Mouse (Mus musculus): ENCODE measurements around the gene Tnfrsf13b. TPM values are rescaled to one million over a fixed set of nuclear protein-coding genes. Genes with fewer than 3 reads are reported as not detected.
"Not testable (repeated sequence)": the region's sequence is repeated elsewhere in the genome, so short reads cannot be mapped to it uniquely, and the experiment has no call there.

Tnfrsf13b gene
- polyA plus RNA-seq, 1 experiment from 2014 or later, result 2.2 TPM

DNA sequence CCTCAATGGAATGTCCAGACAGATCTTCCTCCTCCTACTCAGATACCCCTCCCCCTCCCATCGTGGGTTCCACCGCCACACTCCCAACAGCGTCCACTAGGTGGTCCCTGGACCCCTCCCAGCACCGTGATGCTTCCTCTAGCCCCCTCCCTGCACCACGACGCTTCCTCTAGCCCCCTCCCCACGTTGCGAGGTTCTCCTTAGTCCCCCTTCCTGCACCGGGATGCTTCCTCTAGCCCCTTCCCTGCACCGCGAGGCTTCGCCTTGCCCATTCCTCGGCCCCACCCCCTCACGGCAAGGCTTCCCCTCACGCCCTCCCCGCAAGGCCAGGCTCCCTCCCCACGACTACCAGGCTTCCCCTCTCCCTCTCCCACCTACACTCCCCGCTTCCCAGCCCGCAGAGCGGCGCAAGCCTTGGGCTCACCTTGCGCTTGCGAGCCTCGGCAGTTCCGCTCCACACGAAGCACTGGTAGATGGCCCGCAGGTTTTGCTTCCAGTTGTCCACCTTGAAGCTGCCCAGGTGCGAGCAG, 47.8 kb downstream of the Tnfrsf13b start:
- Histone ChIP-seq H3K27me3 (no peaks in the 10 kb centered on the region), H3K4me3 (replicated peaks) (peak overlapping the region; percentile 100), H3K9me3 (replicated peaks) (no peaks in the 10 kb centered on the region), H3K9ac (peak overlapping the region; percentile 99), H3K36me3 (no peaks in the 10 kb centered on the region), H3K4me2 (replicated peaks) (peak overlapping the region; percentile 64), H3K27ac (replicated peaks) (peak overlapping the region; percentile 98), H3K4me1 (peaks cover 32% of the 10 kb centered on the region)
- ATAC-seq (ENCODE audit: insufficient number of reproducible peaks, low FRiP score, low TSS enrichment, low read depth), result peak; percentile 41
- under 1% methylated on average over 28 of the region's 28 CpGs for WGBS

DNA sequence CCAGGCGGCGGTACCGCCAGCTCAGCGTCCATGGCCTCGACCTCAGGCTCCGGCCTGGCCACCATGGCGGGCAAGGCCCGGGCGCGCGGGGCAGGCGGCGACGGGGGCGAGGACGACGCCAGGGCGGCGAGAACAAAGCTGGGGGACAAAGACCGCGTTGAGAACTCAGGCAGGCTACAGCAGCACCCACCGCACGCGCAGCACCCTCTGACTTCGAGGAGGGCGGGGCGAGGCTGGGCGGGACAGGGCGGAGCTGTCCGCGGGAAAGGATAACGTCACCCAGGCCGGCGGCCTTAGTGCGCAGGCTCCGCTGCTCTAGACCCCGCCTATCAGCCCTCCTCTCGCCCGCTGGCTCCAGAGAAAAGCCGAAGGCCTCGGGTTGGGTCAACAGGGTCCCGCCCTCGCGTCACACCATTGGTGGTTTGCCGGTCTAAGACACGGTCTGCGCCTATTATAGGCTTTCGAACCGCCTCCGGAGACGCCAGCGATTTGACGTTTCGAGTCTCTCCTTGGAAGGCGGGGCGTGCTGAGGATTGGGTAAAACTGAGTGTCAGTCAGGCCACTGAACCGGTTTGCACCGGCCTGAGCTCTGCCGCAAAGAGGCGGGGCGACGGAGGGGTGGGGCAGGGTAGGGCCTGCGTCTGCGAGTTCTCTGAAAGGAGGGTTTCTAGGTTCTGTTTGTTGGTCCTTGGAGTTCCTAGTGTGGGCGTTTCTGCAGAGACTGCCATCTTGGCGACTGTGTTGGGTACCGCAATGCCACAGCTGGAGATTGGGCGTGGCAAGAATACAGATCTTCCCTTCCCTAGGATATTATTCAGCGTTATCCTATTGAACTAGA, 48.5 kb downstream of the Tnfrsf13b start, which contains the start of gene Usp22:
Gene Usp22 (minus strand): TSS at position 235 of the 838 bp plus-strand sequence.
- under 1% methylated on average over 69 of the region's 69 CpGs for WGBS
- Histone ChIP-seq H3K4me3 (replicated peaks) (peak within 1 kb of the TSS; percentile 100), H3K36me3 (no peaks in the 10 kb centered on the region), H3K4me2 (replicated peaks) (peak within 1 kb of the TSS; percentile 64), H3K27ac (replicated peaks) (peak within 1 kb of the TSS; percentile 98), H3K9me3 (replicated peaks) (no peaks in the 10 kb centered on the region), H3K4me1 (peaks cover 32% of the 10 kb centered on the region), H3K27me3 (no peaks in the 10 kb centered on the region), H3K9ac (peak within 1 kb of the TSS; percentile 99)
- ATAC-seq (ENCODE audit: insufficient number of reproducible peaks, low FRiP score, low TSS enrichment, low read depth), result peak; percentile 98

DNA sequence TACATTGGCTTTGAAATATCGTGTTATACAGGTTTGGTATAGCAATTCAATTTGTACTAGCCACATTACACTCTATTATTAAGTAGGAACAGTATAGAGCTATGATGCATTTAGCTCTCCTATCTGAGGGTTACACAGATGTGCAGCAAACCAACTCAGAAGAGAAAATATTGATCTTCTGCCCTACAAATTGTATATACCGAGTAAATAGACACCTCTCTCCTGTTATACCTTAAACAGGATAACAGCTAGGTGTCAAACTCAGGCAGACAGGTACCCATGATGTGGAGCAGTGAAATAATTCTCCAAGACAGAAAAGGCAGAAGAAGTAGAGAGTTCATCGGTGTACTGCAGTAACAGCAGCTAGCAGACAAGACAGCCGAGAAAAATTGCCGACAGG, 49.2 kb downstream of the Tnfrsf13b start:
- ATAC-seq (ENCODE audit: insufficient number of reproducible peaks, low FRiP score, low TSS enrichment, low read depth), result no peak
- WGBS, result 63% methylated on average over 5 of the region's 5 CpGs
- no peaks in the 10 kb centered on the region for H3K9me3 ChIP-seq (replicated peaks)
- H3K27me3 ChIP-seq, result no peaks in the 10 kb centered on the region
- H3K36me3 ChIP-seq, result no peaks in the 10 kb centered on the region
- H3K4me2 ChIP-seq (replicated peaks), result peak overlapping the region; percentile 64; the same call in 1 of the 2 replicates
- H3K4me1 ChIP-seq, result peaks cover 29% of the 10 kb centered on the region
- H3K27ac ChIP-seq (replicated peaks), result peak overlapping the region; percentile 39; the same call in 1 of the 2 replicates
- H3K4me3 ChIP-seq (replicated peaks), result peak overlapping the region; percentile 100; the same call in 1 of the 2 replicates
- no peak overlapping the region for H3K9ac ChIP-seq

DNA sequence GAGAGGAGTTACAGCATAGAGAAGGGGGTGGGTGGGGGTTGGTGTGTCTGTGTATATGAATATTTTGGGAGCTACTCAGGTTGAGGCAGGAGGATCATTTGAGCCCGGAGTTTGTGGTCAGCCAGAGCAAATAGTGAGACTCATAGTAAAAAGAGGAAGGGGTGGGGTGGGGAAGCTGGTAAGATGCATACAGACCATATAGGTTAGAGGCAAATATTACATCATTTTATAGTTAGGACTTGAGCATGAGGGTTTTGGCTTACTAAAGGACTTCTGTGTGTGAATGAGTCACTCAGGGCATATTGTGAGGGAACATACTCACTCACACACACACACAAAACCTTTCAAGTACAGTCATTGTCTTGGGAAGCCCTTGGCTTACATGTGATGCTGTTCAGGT, 49.8 kb downstream of the Tnfrsf13b start:
- H3K36me3 ChIP-seq, result no peaks in the 10 kb centered on the region
- no peak for ATAC-seq (ENCODE audit: insufficient number of reproducible peaks, low FRiP score, low TSS enrichment, low read depth)
- 94% methylated on average over 1 of the region's 1 CpGs for WGBS
- H3K27ac ChIP-seq (replicated peaks), result no peak overlapping the region
- H3K9me3 ChIP-seq (replicated peaks), result no peaks in the 10 kb centered on the region
- no peak overlapping the region for H3K4me3 ChIP-seq (replicated peaks)
- H3K27me3 ChIP-seq, result no peaks in the 10 kb centered on the region
- no peak overlapping the region for H3K4me2 ChIP-seq (replicated peaks)
- peaks cover 25% of the 10 kb centered on the region for H3K4me1 ChIP-seq
- no peak overlapping the region for H3K9ac ChIP-seq

DNA sequence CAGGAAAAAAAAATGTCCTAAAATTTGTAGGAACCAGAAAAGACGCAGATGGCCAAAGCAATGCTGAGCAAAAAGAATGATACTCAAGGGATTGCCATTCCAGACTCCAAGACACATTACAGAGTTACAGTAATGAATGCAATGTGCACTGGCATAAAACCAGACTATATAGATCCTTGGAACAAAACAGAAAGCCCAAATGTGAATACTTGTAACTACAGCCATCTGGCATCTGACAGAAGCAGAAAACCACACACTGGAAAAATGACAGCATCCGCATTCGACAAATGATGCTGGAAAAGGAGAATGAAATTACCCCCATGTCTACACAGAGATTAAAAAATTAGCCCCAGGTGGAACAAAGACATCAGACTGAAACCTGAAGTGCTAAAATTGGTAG, 53.8 kb downstream of the Tnfrsf13b start:
- H3K27me3 ChIP-seq, result no peaks in the 10 kb centered on the region
- peak; percentile 40; the same call in 1 of the 2 replicates for ATAC-seq (ENCODE audit: insufficient number of reproducible peaks, low FRiP score, low TSS enrichment, low read depth)
- peak overlapping the region; percentile 75 for H3K27ac ChIP-seq (replicated peaks)
- WGBS, result 33% methylated on average over 3 of the region's 3 CpGs
- no peaks in the 10 kb centered on the region for H3K9me3 ChIP-seq (replicated peaks)
- no peaks in the 10 kb centered on the region for H3K36me3 ChIP-seq
- H3K4me3 ChIP-seq (replicated peaks), result no peak overlapping the region
- no peak overlapping the region for H3K9ac ChIP-seq
- H3K4me1 ChIP-seq, result peaks cover 10% of the 10 kb centered on the region
- H3K4me2 ChIP-seq (replicated peaks), result no peak overlapping the region

DNA sequence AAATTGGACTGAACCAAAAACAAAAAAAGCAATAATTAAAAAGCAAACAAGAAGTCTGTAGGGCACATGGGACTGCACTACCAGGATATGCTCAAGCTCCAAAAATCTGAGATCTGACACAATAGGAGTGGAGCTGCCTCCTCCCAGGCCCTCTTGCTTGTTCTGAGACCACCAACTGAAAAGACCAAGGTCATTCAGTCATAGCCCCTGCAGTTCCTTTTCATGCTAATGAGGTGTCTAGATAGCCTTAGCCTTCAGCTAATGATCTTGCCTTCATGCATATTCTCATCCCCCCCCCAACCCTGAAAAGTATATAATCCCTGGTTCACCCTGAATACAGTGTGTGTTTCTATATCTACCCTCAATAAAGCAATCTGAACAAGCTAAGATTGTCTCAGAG, 55.1 kb downstream of the Tnfrsf13b start:
- Histone ChIP-seq H3K36me3 (no peaks in the 10 kb centered on the region), H3K9ac (no peak overlapping the region), H3K4me2 (replicated peaks) (no peak overlapping the region), H3K27me3 (no peaks in the 10 kb centered on the region), H3K27ac (replicated peaks) (no peak overlapping the region), H3K4me1 (peaks cover 6% of the 10 kb centered on the region), H3K9me3 (replicated peaks) (no peaks in the 10 kb centered on the region), H3K4me3 (replicated peaks) (no peak overlapping the region)
- no peak for ATAC-seq (ENCODE audit: insufficient number of reproducible peaks, low FRiP score, low TSS enrichment, low read depth)

DNA sequence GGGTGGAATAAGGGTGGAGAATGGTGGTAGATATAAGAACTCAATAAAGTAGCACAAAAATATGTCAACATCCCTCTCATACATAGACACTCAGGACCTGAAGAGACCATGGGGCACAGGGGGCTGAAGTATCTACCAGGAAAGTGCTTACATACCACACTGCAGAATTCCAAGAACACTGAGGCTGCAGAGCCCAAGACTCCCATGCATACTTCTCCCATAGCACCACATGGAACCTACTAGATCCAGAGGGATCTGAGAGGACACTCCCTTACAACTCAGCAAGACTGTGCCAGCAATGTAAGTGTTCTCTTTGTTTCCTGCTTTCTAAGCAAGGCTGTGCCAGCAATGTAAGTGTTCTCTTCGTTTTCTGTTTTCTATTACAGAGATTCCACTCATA, 57.3 kb downstream of the Tnfrsf13b start:
- Histone ChIP-seq H3K36me3 (no peaks in the 10 kb centered on the region), H3K9me3 (replicated peaks) (no peaks in the 10 kb centered on the region), H3K4me3 (replicated peaks) (no peak overlapping the region), H3K4me2 (replicated peaks) (no peak overlapping the region), H3K9ac (no peak overlapping the region), H3K27me3 (no peaks in the 10 kb centered on the region), H3K4me1 (peaks cover 6% of the 10 kb centered on the region), H3K27ac (replicated peaks) (peak overlapping the region; percentile 78)
- 53% methylated on average over 1 of the region's 1 CpGs for WGBS
- ATAC-seq (ENCODE audit: insufficient number of reproducible peaks, low FRiP score, low TSS enrichment, low read depth), result no peak

DNA sequence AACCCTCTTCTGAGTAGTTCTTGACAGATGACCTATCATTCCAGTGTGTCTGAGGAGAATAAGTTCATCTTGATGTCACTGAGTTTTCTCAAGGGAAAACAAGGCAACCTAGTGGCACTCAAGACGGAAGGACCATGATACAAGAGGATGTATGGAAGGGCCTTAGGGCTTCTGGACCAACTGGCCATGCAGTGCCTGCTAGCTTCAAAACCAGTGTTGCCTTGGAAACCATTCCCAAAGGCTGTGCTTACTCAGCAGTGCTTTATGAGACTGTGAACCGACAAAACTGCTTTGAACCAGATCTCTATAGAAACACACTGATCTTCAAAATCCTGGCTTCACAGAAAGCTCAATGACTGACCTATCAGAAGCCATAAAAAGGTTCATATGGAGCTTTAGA, 64.2 kb downstream of the Tnfrsf13b start:
- H3K27me3 ChIP-seq, result peaks cover 11% of the 10 kb centered on the region
- no peaks in the 10 kb centered on the region for H3K9me3 ChIP-seq (replicated peaks)
- H3K4me3 ChIP-seq (replicated peaks), result no peak overlapping the region
- no peaks in the 10 kb centered on the region for H3K4me1 ChIP-seq
- H3K36me3 ChIP-seq, result no peaks in the 10 kb centered on the region
- no peak overlapping the region for H3K9ac ChIP-seq
- no peak overlapping the region for H3K4me2 ChIP-seq (replicated peaks)
- H3K27ac ChIP-seq (replicated peaks), result no peak overlapping the region
- no peak for ATAC-seq (ENCODE audit: insufficient number of reproducible peaks, low FRiP score, low TSS enrichment, low read depth)
- WGBS, result 76% methylated on average over 2 of the region's 2 CpGs

DNA sequence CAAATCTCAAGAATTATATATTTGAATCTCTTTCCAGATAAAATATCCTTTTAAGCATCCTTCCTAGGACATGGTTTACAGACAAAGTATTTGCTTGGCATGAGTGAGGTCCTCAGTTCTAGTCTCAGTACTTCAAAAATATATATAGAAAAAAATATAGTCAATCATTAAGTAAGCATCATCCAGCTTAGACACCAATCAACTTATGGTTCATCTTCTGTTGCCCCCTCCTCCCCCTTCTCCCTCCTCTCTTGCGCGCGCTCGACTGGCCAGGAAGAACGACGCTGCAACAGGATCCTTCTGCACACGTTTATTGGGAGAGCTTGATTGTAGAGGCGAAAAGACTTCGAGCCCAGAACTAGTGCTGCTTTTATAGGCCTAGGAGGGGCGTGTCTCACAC, 65.6 kb downstream of the Tnfrsf13b start:
- not testable (repeated sequence) for H3K4me3 ChIP-seq (replicated peaks); H3K9ac ChIP-seq; H3K4me2 ChIP-seq (replicated peaks); H3K4me1 ChIP-seq; H3K36me3 ChIP-seq; ATAC-seq (ENCODE audit: insufficient number of reproducible peaks, low FRiP score, low TSS enrichment, low read depth); H3K9me3 ChIP-seq (replicated peaks); H3K27ac ChIP-seq (replicated peaks)
- 83% methylated on average over 7 of the region's 10 CpGs for WGBS
- peaks cover 11% of the 10 kb centered on the region for H3K27me3 ChIP-seq

DNA sequence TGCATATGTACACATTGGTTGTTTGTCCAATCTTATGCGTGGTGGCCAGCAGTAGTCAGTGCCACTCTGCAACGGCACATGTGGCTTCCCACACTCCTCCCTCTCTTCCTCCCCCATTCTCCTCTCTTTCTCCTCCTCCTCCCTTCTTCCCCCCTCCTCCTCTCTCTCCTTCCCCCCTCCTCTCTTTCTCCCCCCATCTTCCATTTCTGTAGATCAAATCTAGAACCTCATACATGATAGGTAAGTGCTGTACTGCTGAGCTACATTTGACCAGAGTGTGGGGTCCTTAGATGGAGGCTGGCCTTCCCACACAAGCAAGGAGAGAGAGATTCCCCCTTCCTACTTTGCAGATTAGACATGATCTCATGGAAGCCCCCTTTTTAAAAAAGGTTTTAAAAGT, 66.2 kb downstream of the Tnfrsf13b start:
- Histone ChIP-seq H3K36me3 (no peaks in the 10 kb centered on the region), H3K27me3 (peaks cover 11% of the 10 kb centered on the region), H3K9me3 (replicated peaks) (no peaks in the 10 kb centered on the region), H3K9ac (no peak overlapping the region), H3K27ac (replicated peaks) (no peak overlapping the region), H3K4me2 (replicated peaks) (no peak overlapping the region), H3K4me1 (no peaks in the 10 kb centered on the region), H3K4me3 (replicated peaks) (no peak overlapping the region)
- no peak for ATAC-seq (ENCODE audit: insufficient number of reproducible peaks, low FRiP score, low TSS enrichment, low read depth)
- WGBS, result 91% methylated on average over 2 of the region's 2 CpGs

DNA sequence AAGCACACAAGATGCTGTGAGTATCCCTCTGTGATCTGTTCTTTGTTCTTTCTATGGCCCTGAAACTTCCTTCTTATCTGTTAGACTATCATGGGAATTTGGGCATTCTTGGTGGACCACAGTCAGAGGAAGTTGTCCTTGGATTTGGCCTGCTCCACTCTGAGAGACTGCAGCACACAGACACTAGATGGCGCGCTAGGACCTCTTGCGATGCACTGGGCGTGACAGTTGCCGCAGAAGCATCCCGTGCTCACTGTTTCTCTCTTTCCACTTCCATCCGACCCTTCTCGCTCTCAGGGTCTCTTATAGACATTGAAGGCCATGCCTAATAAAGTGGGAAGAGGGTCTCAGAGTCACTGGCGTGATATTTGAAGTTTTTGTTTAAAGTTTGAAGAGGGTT, 66.8 kb downstream of the Tnfrsf13b start:
- Histone ChIP-seq H3K27ac (replicated peaks) (no peak overlapping the region), H3K4me3 (replicated peaks) (no peak overlapping the region), H3K27me3 (peaks cover 11% of the 10 kb centered on the region), H3K4me2 (replicated peaks) (no peak overlapping the region), H3K9ac (no peak overlapping the region), H3K4me1 (no peaks in the 10 kb centered on the region), H3K36me3 (no peaks in the 10 kb centered on the region), H3K9me3 (replicated peaks) (no peaks in the 10 kb centered on the region)
- no peak for ATAC-seq (ENCODE audit: insufficient number of reproducible peaks, low FRiP score, low TSS enrichment, low read depth)
- 6% methylated on average over 9 of the region's 9 CpGs for WGBS
